Mouse (Mus musculus) embryonic facial prominence, embryonic 14.5 days (tissue): ENCODE measurements around the gene Phgr1. TPM values are rescaled to one million over a fixed set of nuclear protein-coding genes. Genes with fewer than 3 reads are reported as not detected.
A peak's percentile ranks its signal among the peaks of the same experiment; 100 is the strongest.

Experiments used
- ATAC-seq: fragments of 200-750 bp; cut with Nextera tagmentation; 2 replicates; pipeline ENCODE4 v1.8.0; 2017; ENCODE audit warnings: low read depth, moderate number of reproducible peaks, moderate TSS enrichment
- DNase-seq: peaks from one replicate; pipeline ENCODE4 v3.0.0-alpha.2; 2015; ENCODE audit warnings: low spot score
- H3K27ac ChIP-seq: fragments of 300-500 bp; sonication (generic); replicated peaks from 2 replicates; pipeline ENCODE4 v1.5.1; 2014; ENCODE audit warnings: low read depth, mild to moderate bottlenecking, low read length, moderate library complexity
- H3K27me3 ChIP-seq: fragments of 300-500 bp; sonication (generic); replicated peaks from 2 replicates; pipeline ENCODE4 v1.6.1; 2014; ENCODE audit warnings: low read length; ENCODE audit not compliant: control insufficient read depth, insufficient read depth
- H3K36me3 ChIP-seq: fragments of 300-500 bp; sonication (generic); 2 replicates; pipeline ENCODE4 v1.6.1; 2014; ENCODE audit warnings: low read length, mixed read lengths; ENCODE audit not compliant: control insufficient read depth, insufficient read depth
- H3K4me1 ChIP-seq: fragments of 300-500 bp; sonication (generic); 2 replicates; pipeline ENCODE4 v1.6.1; 2014; ENCODE audit warnings: antibody characterized with exemption, low read length; ENCODE audit not compliant: control insufficient read depth, insufficient read depth
- H3K4me2 ChIP-seq: fragments of 300-500 bp; sonication (generic); 2 replicates; pipeline ENCODE4 v1.6.1; 2014; ENCODE audit warnings: low read depth, mild to moderate bottlenecking, low read length, moderate library complexity, mixed read lengths
- H3K4me3 ChIP-seq: fragments of 300-500 bp; sonication (generic); 2 replicates; pipeline ENCODE4 v1.5.1; 2014; ENCODE audit warnings: low read depth, mild to moderate bottlenecking, low read length
- H3K9ac ChIP-seq: fragments of 300-500 bp; sonication (generic); 2 replicates; pipeline ENCODE4 v1.6.1; 2014; ENCODE audit warnings: low read depth, mild to moderate bottlenecking, low read length, moderate library complexity, mixed read lengths
- H3K9me3 ChIP-seq: fragments of 300-500 bp; sonication (generic); 2 replicates; pipeline ENCODE4 v1.6.1; 2016; ENCODE audit warnings: low read length; ENCODE audit not compliant: control insufficient read depth
- WGBS: fragments of 180-500 bp; shearing (Covaris S2); extraction: QIAGEN DNeasy Blood & Tissue Kit; methylation state at CpG from one replicate; pipeline ENCODE4 v1.1.7; 2014; 5-methylcytosine and 5-hydroxymethylcytosine counted together
- polyA plus RNA-seq: library from polyadenylated mRNA; unstranded; fragments of >200 nt; fragmentation: Nextera tagmentation; extraction: Ambion mirVana; gene quantifications from 2 replicates; pipeline ENCODE4 v1.2.1, GENCODE M21; 2014

The Phgr1 gene
- polyA plus RNA-seq, 1 experiment from 2014 or later = 0.35 TPM

- ATAC-seq (peak; percentile 32), DNase-seq (no peak)
- peaks cover 31% of the 10 kb centered on the region for H3K4me1 ChIP-seq
- H3K36me3 ChIP-seq = peaks cover 5% of the 10 kb centered on the region; the same call in 1 of the 2 replicates
- peak overlapping the region; percentile 99 for H3K4me2 ChIP-seq
- 0% methylated on average over 41 of the region's 113 CpGs for WGBS
- no peaks in the 10 kb centered on the region for H3K9me3 ChIP-seq
- peaks cover 11% of the 10 kb centered on the region for H3K27me3 ChIP-seq
- no peak overlapping the region for H3K27ac ChIP-seq
- peak overlapping the region; percentile 81 for H3K4me3 ChIP-seq
- peak overlapping the region; percentile 83 for H3K9ac ChIP-seq
These were observed 26.4 kb upstream of the Phgr1 start for GRCm38 (mm10) chr2:118745915-118746901.

- Histone ChIP-seq H3K4me3 (peak overlapping the region; percentile 81), H3K27ac (no peak overlapping the region), H3K4me1 (peaks cover 31% of the 10 kb centered on the region), H3K36me3 (peaks cover 5% of the 10 kb centered on the region; the same call in 1 of the 2 replicates), H3K9ac (no peak overlapping the region), H3K9me3 (no peaks in the 10 kb centered on the region), H3K4me2 (peak overlapping the region; percentile 99), H3K27me3 (peaks cover 11% of the 10 kb centered on the region)
- WGBS = 19% methylated on average over 10 of the region's 10 CpGs
- DNase-seq (peak; percentile 62), ATAC-seq (no peak)
These were observed 25.1 kb upstream of the Phgr1 start for GRCm38 (mm10) chr2:118747301-118747960.

- WGBS = 30% methylated on average over 10 of the region's 10 CpGs
- H3K27ac ChIP-seq = no peak overlapping the region
- peaks cover 5% of the 10 kb centered on the region; the same call in 1 of the 2 replicates for H3K36me3 ChIP-seq
- no peaks in the 10 kb centered on the region for H3K9me3 ChIP-seq
- H3K4me2 ChIP-seq = no peak overlapping the region
- peaks cover 31% of the 10 kb centered on the region for H3K4me1 ChIP-seq
- H3K27me3 ChIP-seq = peaks cover 4% of the 10 kb centered on the region
- no peak for DNase-seq
- no peak overlapping the region for H3K4me3 ChIP-seq
- no peak for ATAC-seq
- H3K9ac ChIP-seq = no peak overlapping the region
These were observed 23.2 kb upstream of the Phgr1 start for GRCm38 (mm10) chr2:118749341-118749884.

GRCm38 (mm10) chr2:118750476-118750875 lies 22.1 kb upstream of the Phgr1 start:
- ATAC-seq = no peak
- Histone ChIP-seq H3K9me3 (no peaks in the 10 kb centered on the region), H3K4me3 (no peak overlapping the region), H3K27me3 (no peaks in the 10 kb centered on the region), H3K4me1 (peaks cover 24% of the 10 kb centered on the region), H3K27ac (no peak overlapping the region), H3K4me2 (no peak overlapping the region), H3K36me3 (peaks cover 5% of the 10 kb centered on the region; the same call in 1 of the 2 replicates), H3K9ac (no peak overlapping the region)
- WGBS = 76% methylated on average over 8 of the region's 8 CpGs
- DNase-seq = no peak

DNA sequence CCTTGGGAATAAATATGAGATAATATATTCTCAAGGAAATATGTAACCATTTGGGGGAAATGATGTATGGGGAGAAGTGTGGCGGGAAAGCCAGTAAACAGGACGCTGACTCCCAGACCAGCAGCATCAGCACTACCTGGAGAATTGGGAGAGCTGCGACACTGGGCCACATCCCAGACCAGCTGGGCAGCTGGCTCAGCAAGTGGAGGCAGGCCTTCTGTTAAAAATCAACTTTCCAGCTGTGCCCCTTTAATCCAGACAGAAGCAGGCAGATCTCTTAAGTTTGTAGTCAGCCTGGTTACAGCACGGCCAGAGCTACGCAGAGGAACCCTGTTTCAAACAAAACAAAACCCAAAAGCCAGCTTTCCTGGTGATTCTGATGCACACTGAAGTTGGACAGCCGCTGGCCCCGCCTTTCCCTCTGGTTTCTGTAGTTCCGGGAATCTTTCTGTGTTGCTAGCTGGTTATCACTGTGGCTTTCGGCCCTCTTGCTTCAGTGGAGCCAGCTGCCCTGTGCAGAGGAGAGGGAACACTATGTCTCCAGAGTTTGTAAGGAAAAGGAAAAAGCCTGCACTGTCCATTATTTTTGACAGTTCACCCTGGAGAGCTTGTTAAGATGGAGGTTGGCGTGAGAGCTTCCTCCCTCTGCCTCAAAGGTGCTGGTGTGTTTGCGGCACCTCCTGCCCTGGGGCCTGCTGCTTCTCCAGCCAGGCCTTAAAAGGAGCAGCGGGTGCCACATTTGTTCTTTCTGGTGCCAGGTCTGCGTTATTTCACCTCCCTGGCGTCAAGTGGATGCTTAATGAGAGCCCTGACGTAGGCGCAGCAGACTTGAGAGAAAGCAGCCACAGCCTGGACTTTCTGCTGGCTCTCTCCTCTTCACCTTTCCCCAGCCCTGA lies 20.4 kb upstream of the Phgr1 start:
- Histone ChIP-seq H3K9me3 (no peaks in the 10 kb centered on the region), H3K4me3 (no peak overlapping the region), H3K36me3 (peaks cover 5% of the 10 kb centered on the region; the same call in 1 of the 2 replicates), H3K27ac (no peak overlapping the region; the same call in 1 of the 2 replicates), H3K27me3 (no peaks in the 10 kb centered on the region), H3K4me1 (peaks cover 20% of the 10 kb centered on the region; the same call in 1 of the 2 replicates), H3K4me2 (no peak overlapping the region), H3K9ac (no peak overlapping the region)
- ATAC-seq (no peak), DNase-seq (no peak)
- WGBS = 65% methylated on average over 16 of the region's 16 CpGs

DNA sequence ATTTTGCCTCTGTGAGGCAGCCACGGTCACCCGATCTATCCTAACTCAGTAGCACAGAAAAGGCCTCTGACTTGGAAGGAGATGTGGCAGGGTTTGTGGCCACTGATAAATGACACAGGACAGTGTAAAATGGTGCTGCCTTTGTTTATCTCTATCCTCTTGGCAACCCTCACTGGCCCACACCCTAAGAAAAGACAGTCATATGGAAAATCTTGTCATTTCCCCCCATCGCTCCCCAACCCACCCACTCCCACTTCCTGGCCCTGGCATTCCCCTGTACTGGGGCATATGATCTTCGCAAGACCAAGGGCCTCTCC lies 19.8 kb upstream of the Phgr1 start:
- Histone ChIP-seq H3K27ac (no peak overlapping the region), H3K4me3 (no peak overlapping the region), H3K9ac (no peak overlapping the region), H3K4me2 (no peak overlapping the region), H3K27me3 (no peaks in the 10 kb centered on the region), H3K9me3 (no peaks in the 10 kb centered on the region), H3K4me1 (peaks cover 14% of the 10 kb centered on the region; the same call in 1 of the 2 replicates), H3K36me3 (peaks cover 5% of the 10 kb centered on the region; the same call in 1 of the 2 replicates)
- ATAC-seq (no peak), DNase-seq (no peak)
- WGBS = 69% methylated on average over 4 of the region's 4 CpGs

DNA sequence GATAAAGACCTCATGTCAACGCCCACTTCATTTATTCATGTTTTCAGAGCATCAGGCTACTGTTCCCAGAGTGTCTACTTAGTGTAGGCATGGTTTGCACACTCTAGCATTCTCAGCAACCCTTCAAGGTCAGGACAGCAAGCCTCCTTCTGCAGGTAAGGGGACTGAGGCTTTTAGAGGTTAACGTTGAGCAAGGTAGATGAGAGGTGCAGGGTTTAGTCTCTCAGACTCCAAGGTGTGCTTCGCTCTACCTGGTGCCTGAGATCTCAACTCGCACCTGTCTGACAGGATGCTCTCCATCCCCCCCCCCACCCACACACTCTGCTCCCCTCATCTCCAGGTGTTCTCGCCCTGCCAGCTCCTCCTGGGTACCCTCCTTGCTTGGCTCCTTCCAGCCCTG lies 18.4 kb upstream of the Phgr1 start:
- 86% methylated on average over 5 of the region's 5 CpGs for WGBS
- H3K4me1 ChIP-seq = 0 out of 2 replicates have a peak, but pooled peaks cover 9% of the 10 kb centered on the region
- no peak overlapping the region for H3K4me3 ChIP-seq
- DNase-seq = no peak
- H3K9ac ChIP-seq = no peak overlapping the region
- no peaks in the 10 kb centered on the region for H3K9me3 ChIP-seq
- ATAC-seq = no peak
- H3K4me2 ChIP-seq = no peak overlapping the region
- H3K27me3 ChIP-seq = no peaks in the 10 kb centered on the region
- no peak overlapping the region for H3K27ac ChIP-seq
- peaks cover 1% of the 10 kb centered on the region; the same call in 1 of the 2 replicates for H3K36me3 ChIP-seq

- no peak overlapping the region for H3K27ac ChIP-seq
- ATAC-seq = no peak
- no peak overlapping the region for H3K4me2 ChIP-seq
- DNase-seq = no peak
- 70% methylated on average over 6 of the region's 6 CpGs for WGBS
- no peaks in the 10 kb centered on the region for H3K27me3 ChIP-seq
- no peaks in the 10 kb centered on the region for H3K9me3 ChIP-seq
- no peak overlapping the region for H3K4me3 ChIP-seq
- 0 out of 2 replicates have a peak, but pooled peaks cover 1% of the 10 kb centered on the region for H3K4me1 ChIP-seq
- H3K36me3 ChIP-seq = no peaks in the 10 kb centered on the region
- H3K9ac ChIP-seq = no peak overlapping the region
These were observed 17.2 kb upstream of the Phgr1 start for GRCm38 (mm10) chr2:118755407-118755806.
